Mouse (Mus musculus): ENCODE measurements at regions not wholly inside any gene's neighbourhood (a gene's known extent, or its start where the extent isn't known, plus 50 kb on each side); places are given as distances from the start of the nearest gene placed in this dataset.

GRCm38 (mm10) chr1:193579671-193580070 lies 209.6 kb upstream of the Camk1g start:
- TF ChIP-seq CTCF (IDR thresholded peaks at IDR 0.05; ENCODE audit: borderline replicate concordance, extremely low read depth, insufficient read depth, insufficient read length) (no peak), POLR2A (IDR thresholded peaks at IDR 0.05; ENCODE audit: borderline replicate concordance, extremely low read depth, insufficient read depth, insufficient read length, poor library complexity, severe bottlenecking) (no peak)
- no peak for DNase-seq (ENCODE audit: low read depth)

- TF ChIP-seq POLR2A (IDR thresholded peaks at IDR 0.05; ENCODE audit: borderline replicate concordance, extremely low read depth, insufficient read depth, insufficient read length, poor library complexity, severe bottlenecking): no peak
- TF ChIP-seq CTCF (IDR thresholded peaks at IDR 0.05; ENCODE audit: borderline replicate concordance, extremely low read depth, insufficient read depth, insufficient read length): no peak
- no peak for DNase-seq (ENCODE audit: low read depth)
Observed at GRCm38 (mm10) chr1:193578661-193579175, 208.6 kb upstream of the Camk1g start.

GRCm38 (mm10) chr1:193577821-193578220 lies 207.7 kb upstream of the Camk1g start:
- DNase-seq (ENCODE audit: low read depth): peak; percentile 50
- no peak for TF ChIP-seq POLR2A (IDR thresholded peaks at IDR 0.05; ENCODE audit: borderline replicate concordance, extremely low read depth, insufficient read depth, insufficient read length, poor library complexity, severe bottlenecking)
- no peak for TF ChIP-seq CTCF (IDR thresholded peaks at IDR 0.05; ENCODE audit: borderline replicate concordance, extremely low read depth, insufficient read depth, insufficient read length)

- TF ChIP-seq POLR2A (IDR thresholded peaks at IDR 0.05; ENCODE audit: borderline replicate concordance, extremely low read depth, insufficient read depth, insufficient read length, poor library complexity, severe bottlenecking) (no peak), CTCF (IDR thresholded peaks at IDR 0.05; ENCODE audit: borderline replicate concordance, extremely low read depth, insufficient read depth, insufficient read length) (peak; percentile 94)
- DNase-seq (ENCODE audit: low read depth): peak; percentile 98
Observed at GRCm38 (mm10) chr1:193575986-193576713, 206.1 kb upstream of the Camk1g start.

GRCm38 (mm10) chr1:193572827-193573226 lies 202.7 kb upstream of the Camk1g start:
- no peak for TF ChIP-seq CTCF (IDR thresholded peaks at IDR 0.05; ENCODE audit: borderline replicate concordance, extremely low read depth, insufficient read depth, insufficient read length)
- no peak for TF ChIP-seq POLR2A (IDR thresholded peaks at IDR 0.05; ENCODE audit: borderline replicate concordance, extremely low read depth, insufficient read depth, insufficient read length, poor library complexity, severe bottlenecking)
- no peak for DNase-seq (ENCODE audit: low read depth)

- DNase-seq (ENCODE audit: low read depth): no peak
- TF ChIP-seq CTCF (IDR thresholded peaks at IDR 0.05; ENCODE audit: borderline replicate concordance, extremely low read depth, insufficient read depth, insufficient read length): no peak
- no peak for TF ChIP-seq POLR2A (IDR thresholded peaks at IDR 0.05; ENCODE audit: borderline replicate concordance, extremely low read depth, insufficient read depth, insufficient read length, poor library complexity, severe bottlenecking)
Observed at GRCm38 (mm10) chr1:193572411-193572810, 202.3 kb upstream of the Camk1g start.

- no peak for TF ChIP-seq CTCF (IDR thresholded peaks at IDR 0.05; ENCODE audit: borderline replicate concordance, extremely low read depth, insufficient read depth, insufficient read length)
- no peak for TF ChIP-seq POLR2A (IDR thresholded peaks at IDR 0.05; ENCODE audit: borderline replicate concordance, extremely low read depth, insufficient read depth, insufficient read length, poor library complexity, severe bottlenecking)
- DNase-seq (ENCODE audit: low read depth): no peak
Observed at GRCm38 (mm10) chr1:193571088-193571487, 201.0 kb upstream of the Camk1g start.

- DNase-seq (ENCODE audit: low read depth): peak; percentile 30
- TF ChIP-seq CTCF (IDR thresholded peaks at IDR 0.05; ENCODE audit: borderline replicate concordance, extremely low read depth, insufficient read depth, insufficient read length): no peak
- TF ChIP-seq POLR2A (IDR thresholded peaks at IDR 0.05; ENCODE audit: borderline replicate concordance, extremely low read depth, insufficient read depth, insufficient read length, poor library complexity, severe bottlenecking): no peak
Observed at GRCm38 (mm10) chr1:193568586-193569174, 198.6 kb upstream of the Camk1g start.

GRCm38 (mm10) chr1:193567217-193567616 lies 197.1 kb upstream of the Camk1g start:
- TF ChIP-seq CTCF (IDR thresholded peaks at IDR 0.05; ENCODE audit: borderline replicate concordance, extremely low read depth, insufficient read depth, insufficient read length) (no peak), POLR2A (IDR thresholded peaks at IDR 0.05; ENCODE audit: borderline replicate concordance, extremely low read depth, insufficient read depth, insufficient read length, poor library complexity, severe bottlenecking) (no peak)
- DNase-seq (ENCODE audit: low read depth): no peak

- DNase-seq (ENCODE audit: low read depth): peak; percentile 52
- TF ChIP-seq POLR2A (IDR thresholded peaks at IDR 0.05; ENCODE audit: borderline replicate concordance, extremely low read depth, insufficient read depth, insufficient read length, poor library complexity, severe bottlenecking) (no peak), CTCF (IDR thresholded peaks at IDR 0.05; ENCODE audit: borderline replicate concordance, extremely low read depth, insufficient read depth, insufficient read length) (no peak)
Observed at GRCm38 (mm10) chr1:193564225-193564624, 194.1 kb upstream of the Camk1g start.

- DNase-seq (ENCODE audit: low read depth): no peak
- TF ChIP-seq CTCF (IDR thresholded peaks at IDR 0.05; ENCODE audit: borderline replicate concordance, extremely low read depth, insufficient read depth, insufficient read length) (no peak), POLR2A (IDR thresholded peaks at IDR 0.05; ENCODE audit: borderline replicate concordance, extremely low read depth, insufficient read depth, insufficient read length, poor library complexity, severe bottlenecking) (no peak)
Observed at GRCm38 (mm10) chr1:193562242-193562641, 192.1 kb upstream of the Camk1g start.
